Mouse (Mus musculus): ENCODE results near the gene Rassf1. TPM values are rescaled to one million over a fixed set of nuclear protein-coding genes. Genes with fewer than 3 reads are reported as not detected.
A peak's percentile ranks its signal among the peaks of the same experiment; 100 is the strongest.

Gene Rassf1
- polyA plus RNA-seq, 1 experiment from 2014 or later, result 42.4 TPM

- no peaks in the 10 kb centered on the region for H3K36me3 ChIP-seq (replicated peaks; ENCODE audit: control insufficient read depth, insufficient read depth, low read depth, low read length)
- no peaks in the 10 kb centered on the region for H3K27me3 ChIP-seq (ENCODE audit: control insufficient read depth, insufficient read depth, low read length)
- 55% methylated on average over 9 of the region's 9 CpGs for WGBS
- no peak for ATAC-seq (replicated peaks; ENCODE audit: insufficient number of reproducible peaks, low FRiP score, low TSS enrichment, low read depth)
- no peak overlapping the region for H3K4me2 ChIP-seq (ENCODE audit: low read depth, low read length)
- H3K4me3 ChIP-seq (ENCODE audit: low read depth, low read length), result no peak overlapping the region
- H3K9me3 ChIP-seq (replicated peaks; ENCODE audit: control insufficient read depth, low read length), result no peaks in the 10 kb centered on the region
- H3K4me1 ChIP-seq (ENCODE audit: control insufficient read depth, insufficient read depth, low read length), result peaks cover 16% of the 10 kb centered on the region
- DNase-seq (ENCODE audit: low spot score), result no peak
- H3K9ac ChIP-seq (replicated peaks; ENCODE audit: low read length), result peak overlapping the region; percentile 19; the same call in 1 of the 2 replicates
- no peak overlapping the region for H3K27ac ChIP-seq (replicated peaks; ENCODE audit: low read depth, low read length)
These were observed 56.4 kb downstream of the Rassf1 start for GRCm38 (mm10) chr9:107607653-107608245.

GRCm38 (mm10) chr9:107608741-107609432, 57.5 kb downstream of the Rassf1 start, which contains the start of gene Sema3b:
TSS of gene Sema3b (minus strand) at chr9:107609229.
- Histone ChIP-seq H3K27ac (replicated peaks; ENCODE audit: low read depth, low read length) (no peak within 1 kb of the TSS), H3K9ac (replicated peaks; ENCODE audit: low read length) (peak within 1 kb of the TSS; percentile 10; the same call in 1 of the 2 replicates), H3K4me2 (ENCODE audit: low read depth, low read length) (no peak within 1 kb of the TSS), H3K4me1 (ENCODE audit: control insufficient read depth, insufficient read depth, low read length) (peaks cover 16% of the 10 kb centered on the region), H3K4me3 (ENCODE audit: low read depth, low read length) (no peak within 1 kb of the TSS), H3K36me3 (replicated peaks; ENCODE audit: control insufficient read depth, insufficient read depth, low read depth, low read length) (no peaks in the 10 kb centered on the region), H3K27me3 (ENCODE audit: control insufficient read depth, insufficient read depth, low read length) (no peaks in the 10 kb centered on the region), H3K9me3 (replicated peaks; ENCODE audit: control insufficient read depth, low read length) (no peaks in the 10 kb centered on the region)
- WGBS, result 40% methylated on average over 12 of the region's 12 CpGs
- no peak for DNase-seq (ENCODE audit: low spot score)
- no peak for ATAC-seq (replicated peaks; ENCODE audit: insufficient number of reproducible peaks, low FRiP score, low TSS enrichment, low read depth)

DNA sequence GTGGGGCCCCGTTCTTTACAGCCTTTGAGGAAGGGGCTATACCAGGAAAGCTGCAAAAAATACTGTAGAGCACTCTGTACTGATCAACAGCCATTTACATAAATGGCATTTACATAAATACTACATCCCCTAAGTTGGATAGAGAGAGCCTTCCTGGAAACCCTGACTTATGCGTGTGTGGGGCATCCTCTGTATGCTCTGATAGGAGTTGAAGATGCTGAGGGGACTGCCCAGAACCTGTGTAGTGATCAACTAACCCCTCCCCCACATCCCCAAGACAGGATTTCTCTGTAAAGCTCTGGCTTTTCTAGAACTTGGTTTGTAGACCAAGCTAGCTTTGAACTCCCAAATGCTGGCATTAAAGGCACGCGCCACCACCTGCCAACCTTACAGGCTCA, 58.1 kb downstream of the Rassf1 start:
- no peak overlapping the region for H3K4me2 ChIP-seq (ENCODE audit: low read depth, low read length)
- H3K36me3 ChIP-seq (replicated peaks; ENCODE audit: control insufficient read depth, insufficient read depth, low read depth, low read length), result no peaks in the 10 kb centered on the region
- WGBS, result 63% methylated on average over 4 of the region's 4 CpGs
- H3K9ac ChIP-seq (replicated peaks; ENCODE audit: low read length), result no peak overlapping the region
- H3K27ac ChIP-seq (replicated peaks; ENCODE audit: low read depth, low read length), result no peak overlapping the region
- peaks cover 16% of the 10 kb centered on the region for H3K4me1 ChIP-seq (ENCODE audit: control insufficient read depth, insufficient read depth, low read length)
- no peaks in the 10 kb centered on the region for H3K9me3 ChIP-seq (replicated peaks; ENCODE audit: control insufficient read depth, low read length)
- H3K27me3 ChIP-seq (ENCODE audit: control insufficient read depth, insufficient read depth, low read length), result no peaks in the 10 kb centered on the region
- ATAC-seq (replicated peaks; ENCODE audit: insufficient number of reproducible peaks, low FRiP score, low TSS enrichment, low read depth), result no peak
- H3K4me3 ChIP-seq (ENCODE audit: low read depth, low read length), result no peak overlapping the region
- DNase-seq (ENCODE audit: low spot score), result no peak

GRCm38 (mm10) chr9:107611456-107612190, 60.3 kb downstream of the Rassf1 start:
- WGBS, result 69% methylated on average over 6 of the region's 6 CpGs
- H3K9me3 ChIP-seq (replicated peaks; ENCODE audit: control insufficient read depth, low read length), result no peaks in the 10 kb centered on the region
- no peak overlapping the region for H3K4me3 ChIP-seq (ENCODE audit: low read depth, low read length)
- H3K27ac ChIP-seq (replicated peaks; ENCODE audit: low read depth, low read length), result peak overlapping the region; percentile 81
- no peak for DNase-seq (ENCODE audit: low spot score)
- H3K36me3 ChIP-seq (replicated peaks; ENCODE audit: control insufficient read depth, insufficient read depth, low read depth, low read length), result no peaks in the 10 kb centered on the region; the same call in 1 of the 2 replicates
- peak overlapping the region; percentile 68 for H3K9ac ChIP-seq (replicated peaks; ENCODE audit: low read length)
- H3K4me2 ChIP-seq (ENCODE audit: low read depth, low read length), result no peak overlapping the region
- peak; percentile 1; the same call in 1 of the 2 replicates for ATAC-seq (replicated peaks; ENCODE audit: insufficient number of reproducible peaks, low FRiP score, low TSS enrichment, low read depth)
- H3K4me1 ChIP-seq (ENCODE audit: control insufficient read depth, insufficient read depth, low read length), result peaks cover 9% of the 10 kb centered on the region; the same call in 1 of the 2 replicates
- no peaks in the 10 kb centered on the region for H3K27me3 ChIP-seq (ENCODE audit: control insufficient read depth, insufficient read depth, low read length)

Other genes with a start within 250 kb of the Rassf1 start
- gene Hemk1, start 213.2 kb upstream of the Rassf1 start, polyA plus RNA-seq (2014; fragmentation: Nextera tagmentation; extraction: Ambion mirVana), result 8.2 and 11.0 TPM in 2 replicates
- gene 6430571L13Rik, start 211.0 kb upstream of the Rassf1 start, polyA plus RNA-seq (2014; fragmentation: Nextera tagmentation; extraction: Ambion mirVana), result 0.70 and 0.72 TPM in 2 replicates
- 0.59 and 0.63 TPM in 2 replicates for gene Cacna2d2, start 151.9 kb upstream of the Rassf1 start, polyA plus RNA-seq (2014; fragmentation: Nextera tagmentation; extraction: Ambion mirVana)
- gene Tmem115, start 17.6 kb upstream of the Rassf1 start, polyA plus RNA-seq (2014; fragmentation: Nextera tagmentation; extraction: Ambion mirVana), result 43.3 and 49.7 TPM in 2 replicates
- 14.3 and 18.9 TPM in 2 replicates for gene Cyb561d2, start 9.4 kb upstream of the Rassf1 start, polyA plus RNA-seq (2014; fragmentation: Nextera tagmentation; extraction: Ambion mirVana)
- 39.2 and 41.9 TPM in 2 replicates for gene Nprl2, start 9.3 kb upstream of the Rassf1 start, polyA plus RNA-seq (2014; fragmentation: Nextera tagmentation; extraction: Ambion mirVana)
- gene Zmynd10, start 4.3 kb upstream of the Rassf1 start, polyA plus RNA-seq (2014; fragmentation: Nextera tagmentation; extraction: Ambion mirVana), result 0.93 and 1.1 TPM in 2 replicates
- 68.5 and 68.9 TPM in 2 replicates for gene Tusc2, start 11.7 kb downstream of the Rassf1 start, polyA plus RNA-seq (2014; fragmentation: Nextera tagmentation; extraction: Ambion mirVana)
- gene Hyal2, start 16.4 kb downstream of the Rassf1 start, polyA plus RNA-seq (2014; fragmentation: Nextera tagmentation; extraction: Ambion mirVana), result 138 and 150 TPM in 2 replicates
- 5.3 and 7.3 TPM in 2 replicates for gene Hyal1, start 25.4 kb downstream of the Rassf1 start, polyA plus RNA-seq (2014; fragmentation: Nextera tagmentation; extraction: Ambion mirVana)
- 11.8 and 14.2 TPM in 2 replicates for gene Naa80, start 27.3 kb downstream of the Rassf1 start, polyA plus RNA-seq (2014; fragmentation: Nextera tagmentation; extraction: Ambion mirVana)
- gene Hyal3, start 29.3 kb downstream of the Rassf1 start, polyA plus RNA-seq (2014; fragmentation: Nextera tagmentation; extraction: Ambion mirVana), result 0.66 TPM in 2 replicates
- gene Ifrd2, start 36.1 kb downstream of the Rassf1 start, polyA plus RNA-seq (2014; fragmentation: Nextera tagmentation; extraction: Ambion mirVana), result 42.3 and 42.9 TPM in 2 replicates
- 1.1 and 1.3 TPM in 2 replicates for gene Sema3b, start 57.7 kb downstream of the Rassf1 start, polyA plus RNA-seq (2014; fragmentation: Nextera tagmentation; extraction: Ambion mirVana)
- gene Gnai2, start 83.8 kb downstream of the Rassf1 start, polyA plus RNA-seq (2014; fragmentation: Nextera tagmentation; extraction: Ambion mirVana), result 369 and 379 TPM in 2 replicates
- 7.0 and 7.6 TPM in 2 replicates for gene Slc38a3, start 118.0 kb downstream of the Rassf1 start, polyA plus RNA-seq (2014; fragmentation: Nextera tagmentation; extraction: Ambion mirVana)
- 1.4 TPM in 1 of 2 replicates, not detected in the other for gene Gnat1, start 128.2 kb downstream of the Rassf1 start, polyA plus RNA-seq (2014; fragmentation: Nextera tagmentation; extraction: Ambion mirVana)
- gene Sema3f, start 158.9 kb downstream of the Rassf1 start, polyA plus RNA-seq (2014; fragmentation: Nextera tagmentation; extraction: Ambion mirVana), result 17.6 and 17.7 TPM in 2 replicates
- 184 and 198 TPM in 2 replicates for gene Rbm5, start 219.4 kb downstream of the Rassf1 start, polyA plus RNA-seq (2014; fragmentation: Nextera tagmentation; extraction: Ambion mirVana)

All from embryonic facial prominence, embryonic 11.5 days (tissue).